Mouse (Mus musculus): ENCODE measurements around the gene Nelfa. TPM values are rescaled to one million over a fixed set of nuclear protein-coding genes. Genes with fewer than 3 reads are reported as not detected.

The Nelfa gene
- polyA plus RNA-seq (2014; fragmentation: Nextera tagmentation; extraction: Ambion mirVana), result 67.9 and 68.3 TPM in 2 replicates

- under 1% methylated on average over 61 of the region's 61 CpGs for WGBS
- H3K4me1 ChIP-seq (replicated peaks; ENCODE audit: control insufficient read depth, insufficient read depth, low read length), result peaks cover 19% of the 10 kb centered on the region
- DNase-seq (ENCODE audit: low spot score) (peak; percentile 95), ATAC-seq (replicated peaks; ENCODE audit: low FRiP score) (peak; percentile 94)
- H3K9me3 ChIP-seq (ENCODE audit: control insufficient read depth, low read length), result peaks cover 10% of the 10 kb centered on the region; the same call in 1 of the 2 replicates
- no peaks in the 10 kb centered on the region for H3K27me3 ChIP-seq (replicated peaks; ENCODE audit: control insufficient read depth, insufficient read depth, low read length)
- H3K4me3 ChIP-seq (ENCODE audit: low read depth, low read length), result peak within 1 kb of the TSS; percentile 96
- peak within 1 kb of the TSS; percentile 94 for H3K27ac ChIP-seq (ENCODE audit: low read depth, low read length)
- peaks cover 16% of the 10 kb centered on the region; the same call in 1 of the 2 replicates for H3K36me3 ChIP-seq (ENCODE audit: control insufficient read depth, insufficient read depth, low read length)
- peak within 1 kb of the TSS; percentile 72 for H3K4me2 ChIP-seq
- H3K9ac ChIP-seq (ENCODE audit: low read depth, low read length), result peak within 1 kb of the TSS; percentile 96
Observed at GRCm38 (mm10) chr5:33936120-33936707, at the start of gene Nelfa. Gene Nelfa (minus strand): TSS chr5:33936413.

GRCm38 (mm10) chr5:33983309-33984121 lies 47.3 kb upstream of the Nelfa start, which contains the start of gene Gm1673:
Gene Gm1673 (plus strand): TSS chr5:33983433.
- ATAC-seq (replicated peaks; ENCODE audit: low FRiP score) (peak; percentile 60; the same call in 1 of the 2 replicates), DNase-seq (ENCODE audit: low spot score) (peak; percentile 78)
- no peaks in the 10 kb centered on the region for H3K36me3 ChIP-seq (ENCODE audit: control insufficient read depth, insufficient read depth, low read length)
- H3K4me3 ChIP-seq (ENCODE audit: low read depth, low read length), result peak within 1 kb of the TSS; percentile 70
- peak within 1 kb of the TSS; percentile 83 for H3K4me2 ChIP-seq
- H3K4me1 ChIP-seq (replicated peaks; ENCODE audit: control insufficient read depth, insufficient read depth, low read length), result no peaks in the 10 kb centered on the region
- WGBS, result 1% methylated on average over 88 of the region's 88 CpGs
- no peaks in the 10 kb centered on the region for H3K9me3 ChIP-seq (ENCODE audit: control insufficient read depth, low read length)
- no peak within 1 kb of the TSS for H3K27ac ChIP-seq (ENCODE audit: low read depth, low read length)
- peak within 1 kb of the TSS; percentile 50 for H3K9ac ChIP-seq (ENCODE audit: low read depth, low read length)
- peaks cover 37% of the 10 kb centered on the region for H3K27me3 ChIP-seq (replicated peaks; ENCODE audit: control insufficient read depth, insufficient read depth, low read length)

- DNase-seq (ENCODE audit: low spot score) (peak; percentile 44), ATAC-seq (replicated peaks; ENCODE audit: low FRiP score) (0 out of 2 replicates have a peak, but pooled peaks have one; percentile 15)
- Histone ChIP-seq H3K9ac (ENCODE audit: low read depth, low read length) (0 out of 2 replicates have a peak overlapping the region, but pooled peaks have one; percentile 50), H3K4me2 (peak overlapping the region; percentile 83), H3K27me3 (replicated peaks; ENCODE audit: control insufficient read depth, insufficient read depth, low read length) (peaks cover 37% of the 10 kb centered on the region), H3K9me3 (ENCODE audit: control insufficient read depth, low read length) (no peaks in the 10 kb centered on the region), H3K4me3 (ENCODE audit: low read depth, low read length) (peak overlapping the region; percentile 70), H3K4me1 (replicated peaks; ENCODE audit: control insufficient read depth, insufficient read depth, low read length) (no peaks in the 10 kb centered on the region), H3K27ac (ENCODE audit: low read depth, low read length) (no peak overlapping the region), H3K36me3 (ENCODE audit: control insufficient read depth, insufficient read depth, low read length) (no peaks in the 10 kb centered on the region)
- 4% methylated on average over 26 of the region's 26 CpGs for WGBS
Observed at GRCm38 (mm10) chr5:33982731-33983259, 46.6 kb upstream of the Nelfa start.

GRCm38 (mm10) chr5:33976267-33976666 lies 40.1 kb upstream of the Nelfa start:
- Histone ChIP-seq H3K27ac (ENCODE audit: low read depth, low read length) (no peak overlapping the region), H3K36me3 (ENCODE audit: control insufficient read depth, insufficient read depth, low read length) (no peaks in the 10 kb centered on the region), H3K27me3 (replicated peaks; ENCODE audit: control insufficient read depth, insufficient read depth, low read length) (no peaks in the 10 kb centered on the region), H3K9ac (ENCODE audit: low read depth, low read length) (no peak overlapping the region), H3K4me2 (no peak overlapping the region), H3K4me1 (replicated peaks; ENCODE audit: control insufficient read depth, insufficient read depth, low read length) (no peaks in the 10 kb centered on the region), H3K9me3 (ENCODE audit: control insufficient read depth, low read length) (no peaks in the 10 kb centered on the region), H3K4me3 (ENCODE audit: low read depth, low read length) (no peak overlapping the region)
- DNase-seq (ENCODE audit: low spot score) (no peak), ATAC-seq (replicated peaks; ENCODE audit: low FRiP score) (no peak)
- WGBS, result 35% methylated on average over 3 of the region's 3 CpGs

GRCm38 (mm10) chr5:33974736-33975135 lies 38.5 kb upstream of the Nelfa start:
- H3K9ac ChIP-seq (ENCODE audit: low read depth, low read length), result no peak overlapping the region
- H3K9me3 ChIP-seq (ENCODE audit: control insufficient read depth, low read length), result no peaks in the 10 kb centered on the region
- H3K4me3 ChIP-seq (ENCODE audit: low read depth, low read length), result no peak overlapping the region
- 68% methylated on average over 2 of the region's 2 CpGs for WGBS
- H3K27me3 ChIP-seq (replicated peaks; ENCODE audit: control insufficient read depth, insufficient read depth, low read length), result no peaks in the 10 kb centered on the region
- no peak for DNase-seq (ENCODE audit: low spot score)
- no peaks in the 10 kb centered on the region for H3K36me3 ChIP-seq (ENCODE audit: control insufficient read depth, insufficient read depth, low read length)
- ATAC-seq (replicated peaks; ENCODE audit: low FRiP score), result no peak
- H3K4me1 ChIP-seq (replicated peaks; ENCODE audit: control insufficient read depth, insufficient read depth, low read length), result no peaks in the 10 kb centered on the region
- H3K27ac ChIP-seq (ENCODE audit: low read depth, low read length), result no peak overlapping the region
- H3K4me2 ChIP-seq, result no peak overlapping the region

GRCm38 (mm10) chr5:33959382-33959781 lies 23.2 kb upstream of the Nelfa start:
- Histone ChIP-seq H3K36me3 (ENCODE audit: control insufficient read depth, insufficient read depth, low read length) (no peaks in the 10 kb centered on the region), H3K9ac (ENCODE audit: low read depth, low read length) (no peak overlapping the region), H3K4me3 (ENCODE audit: low read depth, low read length) (no peak overlapping the region), H3K27me3 (replicated peaks; ENCODE audit: control insufficient read depth, insufficient read depth, low read length) (no peaks in the 10 kb centered on the region), H3K4me1 (replicated peaks; ENCODE audit: control insufficient read depth, insufficient read depth, low read length) (no peaks in the 10 kb centered on the region), H3K27ac (ENCODE audit: low read depth, low read length) (no peak overlapping the region), H3K4me2 (no peak overlapping the region), H3K9me3 (ENCODE audit: control insufficient read depth, low read length) (peaks cover 2% of the 10 kb centered on the region)
- DNase-seq (ENCODE audit: low spot score), result no peak
- WGBS, result 73% methylated on average over 4 of the region's 4 CpGs
- no peak for ATAC-seq (replicated peaks; ENCODE audit: low FRiP score)

- 77% methylated on average over 4 of the region's 4 CpGs for WGBS
- ATAC-seq (replicated peaks; ENCODE audit: low FRiP score), result no peak
- H3K36me3 ChIP-seq (ENCODE audit: control insufficient read depth, insufficient read depth, low read length), result no peaks in the 10 kb centered on the region
- DNase-seq (ENCODE audit: low spot score), result no peak
- H3K4me3 ChIP-seq (ENCODE audit: low read depth, low read length), result no peak overlapping the region
- no peak overlapping the region for H3K9ac ChIP-seq (ENCODE audit: low read depth, low read length)
- peaks cover 2% of the 10 kb centered on the region for H3K9me3 ChIP-seq (ENCODE audit: control insufficient read depth, low read length)
- H3K4me1 ChIP-seq (replicated peaks; ENCODE audit: control insufficient read depth, insufficient read depth, low read length), result no peaks in the 10 kb centered on the region
- H3K27ac ChIP-seq (ENCODE audit: low read depth, low read length), result no peak overlapping the region
- H3K4me2 ChIP-seq, result no peak overlapping the region
- H3K27me3 ChIP-seq (replicated peaks; ENCODE audit: control insufficient read depth, insufficient read depth, low read length), result no peaks in the 10 kb centered on the region
Observed at GRCm38 (mm10) chr5:33955868-33956267, 19.7 kb upstream of the Nelfa start.

GRCm38 (mm10) chr5:33954354-33954753 lies 18.1 kb upstream of the Nelfa start:
- ATAC-seq (replicated peaks; ENCODE audit: low FRiP score) (no peak), DNase-seq (ENCODE audit: low spot score) (peak; percentile 40)
- Histone ChIP-seq H3K4me2 (no peak overlapping the region), H3K27me3 (replicated peaks; ENCODE audit: control insufficient read depth, insufficient read depth, low read length) (no peaks in the 10 kb centered on the region), H3K36me3 (ENCODE audit: control insufficient read depth, insufficient read depth, low read length) (no peaks in the 10 kb centered on the region), H3K4me1 (replicated peaks; ENCODE audit: control insufficient read depth, insufficient read depth, low read length) (no peaks in the 10 kb centered on the region), H3K9me3 (ENCODE audit: control insufficient read depth, low read length) (peaks cover 2% of the 10 kb centered on the region), H3K9ac (ENCODE audit: low read depth, low read length) (no peak overlapping the region), H3K27ac (ENCODE audit: low read depth, low read length) (no peak overlapping the region), H3K4me3 (ENCODE audit: low read depth, low read length) (no peak overlapping the region)
- WGBS, result 43% methylated on average over 10 of the region's 10 CpGs
